8 mouse cellular contexts compared by ENCODE assay signal in genomic region chr4:88437917-88438316, GRCm38 (mm10). TPM values are rescaled to one million over a fixed set of nuclear protein-coding genes. Genes with fewer than 3 reads are reported as not detected.
DNase-seq lines count a peak whose midpoint lies in the region; ATAC-seq lines count a peak whose summit lies in the region.
"Had no signal": no experiment of that assay in that cellular context is flagged by ENCODE, and none has a peak within 500 bp of the region (broad histone marks: within the 10 kb centered on the region; RNA-seq: fewer than 3 reads in every experiment).

No protein-coding gene starts in this region.

- H3K9me3 ChIP-seq in kidney, embryonic 15.5 days (replicated peaks) = no peaks in the 10 kb centered on the region
- no peaks in the 10 kb centered on the region for H3K9me3 ChIP-seq in embryonic facial prominence, embryonic 12.5 days
- H3K9me3 ChIP-seq in intestine, embryonic 14.5 days (ENCODE audit: control insufficient read depth, low read length) = no peaks in the 10 kb centered on the region
- H3K9me3 ChIP-seq in megakaryocyte, embryonic 14.5 days = no peaks in the 10 kb centered on the region

- H3K4me2 ChIP-seq in kidney, embryonic 15.5 days = peak overlapping the region; percentile 69
- peak overlapping the region; percentile 66 for H3K4me2 ChIP-seq in embryonic facial prominence, embryonic 12.5 days (replicated peaks)
- H3K4me2 ChIP-seq in intestine, embryonic 14.5 days (ENCODE audit: low read length) = peak overlapping the region; percentile 77

- WGBS in kidney, embryonic 15.5 days = 42% methylated on average over 2 of the region's 2 CpGs
- WGBS in embryonic facial prominence, embryonic 12.5 days = 37% methylated on average over 2 of the region's 2 CpGs
- WGBS in intestine, embryonic 14.5 days = 18% methylated on average over 2 of the region's 2 CpGs

- 0 out of 2 replicates have a peak overlapping the region, but pooled peaks have one; percentile 45 for H3K9ac ChIP-seq in kidney, embryonic 15.5 days
- H3K9ac ChIP-seq in embryonic facial prominence, embryonic 12.5 days = no peak overlapping the region
- peak overlapping the region; percentile 57 for H3K9ac ChIP-seq in intestine, embryonic 14.5 days (ENCODE audit: low read length)

- no peak for ATAC-seq in kidney, embryonic 15.5 days (replicated peaks; ENCODE audit: low FRiP score)
- no peak for ATAC-seq in embryonic facial prominence, embryonic 12.5 days (ENCODE audit: insufficient number of reproducible peaks, insufficient read depth, low FRiP score, low TSS enrichment)
- no peak for ATAC-seq in intestine, embryonic 14.5 days (replicated peaks; ENCODE audit: low FRiP score, low TSS enrichment, low read depth)

- H3K4me3 ChIP-seq in kidney, embryonic 15.5 days (replicated peaks) = peak overlapping the region; percentile 48
- peak overlapping the region; percentile 42 for H3K4me3 ChIP-seq in embryonic facial prominence, embryonic 12.5 days
- H3K4me3 ChIP-seq in intestine, embryonic 14.5 days (ENCODE audit: low read depth, low read length) = peak overlapping the region; percentile 41
- peak overlapping the region; percentile 93 for H3K4me3 ChIP-seq in megakaryocyte, embryonic 14.5 days (replicated peaks)

- peaks cover 27% of the 10 kb centered on the region for H3K4me1 ChIP-seq in kidney, embryonic 15.5 days
- peaks cover 11% of the 10 kb centered on the region for H3K4me1 ChIP-seq in embryonic facial prominence, embryonic 12.5 days
- H3K4me1 ChIP-seq in intestine, embryonic 14.5 days (replicated peaks; ENCODE audit: control insufficient read depth, insufficient read depth, low read length) = peaks cover 30% of the 10 kb centered on the region
- peaks cover 81% of the 10 kb centered on the region for H3K4me1 ChIP-seq in megakaryocyte, embryonic 14.5 days

- no peaks in the 10 kb centered on the region for H3K27me3 ChIP-seq in kidney, embryonic 15.5 days
- H3K27me3 ChIP-seq in embryonic facial prominence, embryonic 12.5 days = no peaks in the 10 kb centered on the region
- H3K27me3 ChIP-seq in intestine, embryonic 14.5 days (replicated peaks; ENCODE audit: control insufficient read depth, insufficient read depth, low read length) = no peaks in the 10 kb centered on the region
- H3K27me3 ChIP-seq in megakaryocyte, embryonic 14.5 days (replicated peaks) = no peaks in the 10 kb centered on the region

- DNase-seq in kidney, adult 18-20 months = no peak
- no peak for DNase-seq in intestine, embryonic 14.5 days (ENCODE audit: low spot score)
- DNase-seq in thymus, postnatal 14 days = no peak
- DNase-seq in embryo, embryonic 11 days = no peak
- DNase-seq: lung, adult 18-20 months had no signal

- H3K27ac ChIP-seq in kidney, embryonic 15.5 days = peak overlapping the region; percentile 86
- H3K27ac ChIP-seq in embryonic facial prominence, embryonic 12.5 days = no peak overlapping the region
- H3K27ac ChIP-seq in intestine, embryonic 14.5 days (ENCODE audit: low read depth) = peak overlapping the region; percentile 62; the same call in 1 of the 2 replicates

- H3K36me3 ChIP-seq in kidney, embryonic 15.5 days = no peaks in the 10 kb centered on the region
- no peaks in the 10 kb centered on the region for H3K36me3 ChIP-seq in embryonic facial prominence, embryonic 12.5 days
- H3K36me3 ChIP-seq in intestine, embryonic 14.5 days (ENCODE audit: control insufficient read depth, insufficient read depth, low read length) = no peaks in the 10 kb centered on the region
- peaks cover 49% of the 10 kb centered on the region for H3K36me3 ChIP-seq in megakaryocyte, embryonic 14.5 days (replicated peaks; ENCODE audit: low read length)

RNA-seq across cellular contexts. Expression of gene Hacd4, which starts 0.8 kb away (rescaled TPM):
- 18.3 and 20.7 TPM in 2 replicates for polyA plus RNA-seq in kidney, embryonic 15.5 days (2015; fragmentation: Nextera tagmentation; extraction: Ambion mirVana)
- polyA plus RNA-seq in embryonic facial prominence, embryonic 12.5 days (2016; fragmentation: Nextera tagmentation; extraction: Ambion mirVana) = 6.0 and 6.9 TPM in 2 replicates
- polyA plus RNA-seq in intestine, embryonic 14.5 days (2014; fragmentation: Nextera tagmentation; extraction: Ambion mirVana) = 16.7 and 19.4 TPM in 2 replicates
- 0.48 and 5.1 TPM in 2 replicates for polyA plus RNA-seq in megakaryocyte, embryonic 14.5 days (2012; ENCODE audit: insufficient read depth, low replicate concordance)

Comparison
In these comparisons a context has a peak if more than half of its experiments do, and no peak if none do; other contexts are left out.
1. H3K4me3 ChIP-seq: peak in every context shown above with its lines; median percentile 93 in megakaryocyte, embryonic 14.5 days; 48 in kidney, embryonic 15.5 days; 42 in embryonic facial prominence, embryonic 12.5 days; 41 in intestine, embryonic 14.5 days.